Mouse (Mus musculus) embryonic facial prominence, embryonic 10.5 days (tissue): ENCODE results near the gene Popdc2. TPM values are rescaled to one million over a fixed set of nuclear protein-coding genes. Genes with fewer than 3 reads are reported as not detected.
"Not testable (repeated sequence)": the region's sequence is repeated elsewhere in the genome, so short reads cannot be mapped to it uniquely, and the experiment has no call there.

ENCODE experiments used
- DNase-seq: peaks from one replicate; pipeline ENCODE4 v3.0.0-alpha.2; 2017; ENCODE audit warnings: low spot score
- H3K27ac ChIP-seq: fragments of 300-500 bp; sonication (generic); replicated peaks from 2 replicates; pipeline ENCODE4 v1.5.1; 2016; ENCODE audit warnings: mild to moderate bottlenecking
- H3K27me3 ChIP-seq: fragments of 300-500 bp; sonication (generic); replicated peaks from 2 replicates; pipeline ENCODE4 v1.6.1; 2016; ENCODE audit warnings: low read depth, mild to moderate bottlenecking; ENCODE audit not compliant: poor library complexity, severe bottlenecking
- H3K36me3 ChIP-seq: fragments of 300-500 bp; sonication (generic); replicated peaks from 2 replicates; pipeline ENCODE4 v1.6.1; 2016; ENCODE audit warnings: mild to moderate bottlenecking, moderate library complexity
- H3K4me1 ChIP-seq: fragments of 300-500 bp; sonication (generic); 2 replicates; pipeline ENCODE4 v1.6.1; 2016
- H3K4me3 ChIP-seq: fragments of 300-500 bp; sonication (generic); 2 replicates; pipeline ENCODE4 v1.5.1; 2016; ENCODE audit warnings: mild to moderate bottlenecking, moderate library complexity
- H3K9me3 ChIP-seq: fragments of 300-500 bp; sonication (generic); 2 replicates; pipeline ENCODE4 v1.6.1; 2016; ENCODE audit warnings: mild to moderate bottlenecking
- WGBS: fragments of 180-500 bp; shearing (Covaris S2); methylation state at CpG from one replicate; pipeline ENCODE4 v1.1.7; 2016; 5-methylcytosine and 5-hydroxymethylcytosine counted together
- polyA plus RNA-seq: library from polyadenylated mRNA; unstranded; fragments of >200 nt; fragmentation: Nextera tagmentation; extraction: Ambion mirVana; gene quantifications from 2 replicates; pipeline ENCODE4 v1.2.1, GENCODE M21; 2016

The Popdc2 gene
- polyA plus RNA-seq = 2.1 and 2.7 TPM in 2 replicates

- no peaks in the 10 kb centered on the region for H3K9me3 ChIP-seq
- H3K4me1 ChIP-seq = peaks cover 25% of the 10 kb centered on the region
- WGBS = 50% methylated on average over 10 of the region's 10 CpGs
- H3K27ac ChIP-seq = peak within 1 kb of the TSS; percentile 45; the same call in 1 of the 2 replicates
- no peaks in the 10 kb centered on the region for H3K27me3 ChIP-seq
- peak; percentile 30 for DNase-seq
- no peak within 1 kb of the TSS for H3K4me3 ChIP-seq
- peaks cover 1% of the 10 kb centered on the region for H3K36me3 ChIP-seq
Measured at GRCm38 (mm10) chr16:38361933-38362332, at the start of gene Popdc2. TSS of gene Popdc2 (plus strand) at chr16:38362209.

GRCm38 (mm10) chr16:38318492-38318891 lies 43.5 kb upstream of the Popdc2 start:
- Histone ChIP-seq H3K4me1 (no peaks in the 10 kb centered on the region), H3K4me3 (no peak overlapping the region), H3K27ac (no peak overlapping the region), H3K27me3 (no peaks in the 10 kb centered on the region), H3K36me3 (no peaks in the 10 kb centered on the region), H3K9me3 (no peaks in the 10 kb centered on the region)
- DNase-seq = no peak
- 81% methylated on average over 9 of the region's 9 CpGs for WGBS

- H3K27ac ChIP-seq = no peak overlapping the region
- no peaks in the 10 kb centered on the region for H3K9me3 ChIP-seq
- H3K27me3 ChIP-seq = no peaks in the 10 kb centered on the region
- no peak overlapping the region for H3K4me3 ChIP-seq
- no peaks in the 10 kb centered on the region for H3K4me1 ChIP-seq
- DNase-seq = no peak
- no peaks in the 10 kb centered on the region for H3K36me3 ChIP-seq
- WGBS = 91% methylated on average over 4 of the region's 4 CpGs
Measured at GRCm38 (mm10) chr16:38319087-38319486, 42.9 kb upstream of the Popdc2 start.

GRCm38 (mm10) chr16:38321452-38321935 lies 40.5 kb upstream of the Popdc2 start:
- peak; percentile 64 for DNase-seq

GRCm38 (mm10) chr16:38324311-38324710 lies 37.7 kb upstream of the Popdc2 start:
- DNase-seq = no peak
- 93% methylated on average over 15 of the region's 15 CpGs for WGBS
- no peaks in the 10 kb centered on the region for H3K27me3 ChIP-seq
- H3K4me3 ChIP-seq = no peak overlapping the region
- no peaks in the 10 kb centered on the region for H3K9me3 ChIP-seq
- H3K36me3 ChIP-seq = no peaks in the 10 kb centered on the region
- no peaks in the 10 kb centered on the region for H3K4me1 ChIP-seq
- H3K27ac ChIP-seq = no peak overlapping the region

More at GRCm38 (mm10) chr16:38321452-38321935, 40.5 kb upstream of the Popdc2 start:
- H3K9me3 ChIP-seq = no peaks in the 10 kb centered on the region
- peak overlapping the region; percentile 42 for H3K4me3 ChIP-seq
- H3K27ac ChIP-seq = no peak overlapping the region
- no peaks in the 10 kb centered on the region for H3K4me1 ChIP-seq
- no peaks in the 10 kb centered on the region for H3K27me3 ChIP-seq
- no peaks in the 10 kb centered on the region for H3K36me3 ChIP-seq
- 33% methylated on average over 17 of the region's 17 CpGs for WGBS

- Histone ChIP-seq H3K36me3 (no peaks in the 10 kb centered on the region), H3K27me3 (no peaks in the 10 kb centered on the region), H3K4me1 (no peaks in the 10 kb centered on the region), H3K27ac (no peak overlapping the region), H3K4me3 (no peak overlapping the region), H3K9me3 (no peaks in the 10 kb centered on the region)
- DNase-seq = no peak
- WGBS = 86% methylated on average over 11 of the region's 11 CpGs
Measured at GRCm38 (mm10) chr16:38326778-38327397, 35.1 kb upstream of the Popdc2 start.

GRCm38 (mm10) chr16:38329340-38329739 lies 32.7 kb upstream of the Popdc2 start:
- Histone ChIP-seq H3K4me3 (no peak overlapping the region), H3K27me3 (no peaks in the 10 kb centered on the region), H3K27ac (no peak overlapping the region), H3K9me3 (no peaks in the 10 kb centered on the region), H3K36me3 (no peaks in the 10 kb centered on the region), H3K4me1 (no peaks in the 10 kb centered on the region)
- DNase-seq = no peak
- 86% methylated on average over 3 of the region's 3 CpGs for WGBS

GRCm38 (mm10) chr16:38334431-38334830 lies 27.6 kb upstream of the Popdc2 start:
- WGBS = 35% methylated on average over 6 of the region's 6 CpGs
- DNase-seq = no peak
- H3K27me3 ChIP-seq = no peaks in the 10 kb centered on the region
- H3K27ac ChIP-seq = no peak overlapping the region
- no peak overlapping the region for H3K4me3 ChIP-seq
- no peaks in the 10 kb centered on the region for H3K36me3 ChIP-seq
- H3K4me1 ChIP-seq = no peaks in the 10 kb centered on the region
- no peaks in the 10 kb centered on the region for H3K9me3 ChIP-seq

- not testable (repeated sequence) for H3K9me3 ChIP-seq, H3K4me3 ChIP-seq, H3K36me3 ChIP-seq, H3K4me1 ChIP-seq, H3K27ac ChIP-seq, DNase-seq, H3K27me3 ChIP-seq
- 88% methylated on average over 4 of the region's 4 CpGs for WGBS
Measured at GRCm38 (mm10) chr16:38338077-38338476, 23.9 kb upstream of the Popdc2 start.

- peaks cover 13% of the 10 kb centered on the region for H3K4me1 ChIP-seq
- H3K27ac ChIP-seq = peak within 1 kb of the TSS; percentile 70
- H3K27me3 ChIP-seq = no peaks in the 10 kb centered on the region
- peak; percentile 92 for DNase-seq
- H3K9me3 ChIP-seq = no peaks in the 10 kb centered on the region
- H3K36me3 ChIP-seq = no peaks in the 10 kb centered on the region
- 8% methylated on average over 30 of the region's 30 CpGs for WGBS
- H3K4me3 ChIP-seq = peak within 1 kb of the TSS; percentile 56
Measured at GRCm38 (mm10) chr16:38341396-38342324, 20.3 kb upstream of the Popdc2 start, which contains the start of gene Maats1. TSS of gene Maats1 (minus strand) at chr16:38342143.

- H3K27me3 ChIP-seq = no peaks in the 10 kb centered on the region
- H3K36me3 ChIP-seq = peaks cover 13% of the 10 kb centered on the region
- peaks cover 23% of the 10 kb centered on the region for H3K4me1 ChIP-seq
- H3K4me3 ChIP-seq = no peak overlapping the region
- DNase-seq = peak; percentile 58
- no peaks in the 10 kb centered on the region for H3K9me3 ChIP-seq
- no peak overlapping the region for H3K27ac ChIP-seq
- WGBS = 81% methylated on average over 3 of the region's 3 CpGs
Measured at GRCm38 (mm10) chr16:38344941-38345725, 16.9 kb upstream of the Popdc2 start.
